Mouse (Mus musculus): ENCODE measurements at regions not wholly inside any gene's neighbourhood (a gene's known extent, or its start where the extent isn't known, plus 50 kb on each side); places are given as distances from the start of the nearest gene placed in this dataset.

DNA sequence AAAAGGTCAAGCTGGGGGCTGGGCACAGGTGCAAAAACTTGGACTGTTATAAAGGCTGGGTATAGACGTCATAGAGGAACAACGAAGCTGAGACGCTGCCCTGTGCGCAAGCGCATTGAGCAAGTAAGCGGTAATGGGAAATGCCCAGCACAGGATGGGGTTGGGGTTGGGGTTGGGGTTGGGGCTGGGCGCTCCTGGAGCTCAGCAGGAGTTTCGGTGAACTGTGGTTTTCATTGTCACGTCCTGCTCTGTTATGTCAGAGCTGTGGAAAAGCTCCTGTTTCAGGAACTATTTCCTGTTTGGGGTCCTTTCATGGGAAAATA is 106.4 kb downstream of the Nufip1 start:
- TF ChIP-seq CTCF (IDR thresholded peaks at IDR 0.05) (no peak), EP300 (IDR thresholded peaks at IDR 0.05) (no peak)
